Mouse (Mus musculus) lung, adult 2 months (tissue): ENCODE results near the gene Stt3b. TPM values are rescaled to one million over a fixed set of nuclear protein-coding genes. Genes with fewer than 3 reads are reported as not detected.
A peak's percentile ranks its signal among the peaks of the same experiment; 100 is the strongest.

ENCODE experiments used
- DNase-seq: peaks from one replicate; pipeline ENCODE4 v3.0.0; 2022
- H3K4me1 ChIP-seq: fragments of 200-500 bp; 2 replicates; pipeline ENCODE4 v1.6.1; 2011; ENCODE audit warnings: low read length; ENCODE audit not compliant: control insufficient read depth, insufficient read depth
- H3K4me3 ChIP-seq: fragments of 200-500 bp; replicated peaks from 2 replicates; pipeline ENCODE3; 2011; ENCODE audit warnings: low read depth, mild to moderate bottlenecking, control low read depth, low read length; ENCODE audit errors: extremely low read depth
- CTCF ChIP-seq: fragments of 200-500 bp; IDR thresholded peaks from 2 replicates; pipeline ENCODE4 v1.5.1; 2011; ENCODE audit warnings: mild to moderate bottlenecking, low read length, control low read depth; ENCODE audit not compliant: insufficient read depth
- POLR2A ChIP-seq: fragments of 200-500 bp; IDR thresholded peaks from 2 replicates; pipeline ENCODE4 v1.6.1; 2011; ENCODE audit warnings: low read depth, mild to moderate bottlenecking, control low read depth, low read length, borderline replicate concordance; ENCODE audit errors: extremely low read depth
- WGBS: fragments of 180-500 bp; shearing (Covaris S2); methylation state at CpG from one replicate; pipeline ENCODE4 v1.1.7; 2018; 5-methylcytosine and 5-hydroxymethylcytosine counted together
- polyA plus RNA-seq: library from polyadenylated mRNA; depleted of rRNA; stranded (reverse); fragments of >200 nt; gene quantifications from 2 replicates; pipeline ENCODE4 v1.2.3, GENCODE M21; 2012

Gene Stt3b
- polyA plus RNA-seq, 1 experiment, result 50.4 TPM

DNA sequence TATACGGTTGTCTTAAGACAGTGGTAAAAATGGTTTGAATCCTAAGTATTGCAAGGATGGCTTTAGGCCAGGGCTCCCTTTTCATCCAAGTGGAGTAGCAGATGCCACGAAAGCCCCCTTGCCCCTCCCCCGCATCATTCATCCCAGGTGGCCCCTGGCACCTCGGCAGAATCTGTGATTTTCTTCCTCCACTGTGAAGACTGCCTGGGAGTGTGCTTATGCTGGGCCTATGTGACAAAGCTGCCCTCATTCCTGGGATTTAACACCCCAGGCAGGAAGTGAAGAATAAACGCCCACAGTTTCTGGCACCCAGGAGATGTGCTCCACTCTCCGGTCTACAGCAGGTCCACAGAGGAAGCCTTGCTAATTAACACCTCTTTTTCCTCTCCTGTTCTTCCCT is 28.6 kb upstream of the Stt3b start:
- DNase-seq, result no peak
- H3K4me1 ChIP-seq, result no peaks in the 10 kb centered on the region; the same call in 1 of the 2 replicates
- 48% methylated on average over 6 of the region's 6 CpGs for WGBS
- TF ChIP-seq POLR2A (no peak), CTCF (no peak)
- H3K4me3 ChIP-seq, result no peak overlapping the region

DNA sequence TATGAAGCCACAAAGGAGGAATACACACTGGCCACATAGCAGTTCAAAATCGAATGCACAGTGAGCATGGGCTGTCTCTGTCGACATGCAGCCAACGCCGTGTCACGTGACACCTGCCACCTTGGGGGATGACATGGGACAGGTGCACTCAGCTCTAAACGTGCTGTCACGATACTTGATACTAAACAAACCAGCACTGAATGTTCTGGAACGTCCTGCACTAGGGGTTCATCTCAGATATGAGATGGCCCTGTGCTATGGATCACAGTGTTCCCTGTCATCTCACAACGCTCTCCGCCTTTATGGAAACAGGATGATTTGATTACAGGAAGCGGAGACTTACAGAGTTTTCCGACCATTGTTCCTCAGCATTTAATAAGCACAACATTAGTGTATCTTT is 22.8 kb upstream of the Stt3b start:
- no peak for DNase-seq
- 44% methylated on average over 12 of the region's 12 CpGs for WGBS
- TF ChIP-seq POLR2A, result peak; percentile 25; the same call in 1 of the 2 replicates
- no peak for TF ChIP-seq CTCF
- Histone ChIP-seq H3K4me1 (peaks cover 4% of the 10 kb centered on the region), H3K4me3 (no peak overlapping the region)

DNA sequence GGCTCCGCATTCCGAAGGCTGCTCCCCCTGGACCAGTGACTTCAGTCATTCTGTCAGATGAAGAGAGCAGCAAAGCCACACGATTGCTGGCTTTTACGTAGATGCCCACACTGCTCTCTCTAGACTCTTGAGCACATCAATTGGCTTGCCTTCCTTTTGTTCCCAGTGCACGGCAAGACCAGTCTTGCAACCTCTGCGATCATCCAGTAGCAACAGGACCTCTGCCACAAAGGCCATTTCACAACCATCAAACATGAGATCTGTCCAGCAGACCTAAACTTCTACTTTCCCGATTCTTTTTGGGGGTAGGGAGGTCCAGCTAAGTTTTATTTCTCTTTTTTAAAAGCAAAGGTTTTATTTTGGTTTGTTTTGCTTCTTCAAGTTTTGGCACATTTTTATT is 22.1 kb upstream of the Stt3b start:
- no peak for DNase-seq
- peaks cover 4% of the 10 kb centered on the region for H3K4me1 ChIP-seq
- no peak overlapping the region for H3K4me3 ChIP-seq
- TF ChIP-seq CTCF (no peak), POLR2A (no peak)
- 76% methylated on average over 7 of the region's 7 CpGs for WGBS

DNA sequence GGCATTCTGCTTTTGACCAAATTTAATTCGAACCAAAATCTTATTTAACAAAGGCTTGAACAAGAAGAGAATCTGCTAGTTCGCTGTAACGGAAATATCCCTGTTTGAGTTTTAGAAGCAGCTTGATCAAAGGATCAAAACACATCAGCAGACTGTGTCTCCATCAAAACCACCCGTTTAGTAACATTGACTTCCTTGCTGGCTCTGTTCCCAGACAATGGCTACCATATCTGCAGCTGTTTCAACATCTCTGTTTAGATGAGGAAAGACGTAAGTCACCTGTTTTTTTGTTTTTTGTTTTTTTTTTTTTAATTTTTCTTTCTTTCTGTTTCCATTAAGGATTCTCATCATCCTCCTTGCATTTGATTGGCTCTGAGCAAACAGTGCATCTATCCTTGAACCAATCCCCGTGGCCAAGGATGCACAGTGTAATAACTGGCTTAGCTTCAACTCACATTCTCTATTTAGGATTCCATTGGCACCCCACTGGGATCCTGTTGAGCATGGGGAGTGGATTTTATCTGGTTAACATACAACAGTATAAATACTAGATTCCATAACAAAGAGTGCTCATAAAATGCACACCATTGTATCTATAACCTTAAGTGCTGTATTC is 20.7 kb upstream of the Stt3b start:
- WGBS, result 21% methylated on average over 6 of the region's 6 CpGs
- peaks cover 4% of the 10 kb centered on the region for H3K4me1 ChIP-seq
- DNase-seq, result no peak
- H3K4me3 ChIP-seq, result no peak overlapping the region
- TF ChIP-seq CTCF (no peak), POLR2A (no peak)

DNA sequence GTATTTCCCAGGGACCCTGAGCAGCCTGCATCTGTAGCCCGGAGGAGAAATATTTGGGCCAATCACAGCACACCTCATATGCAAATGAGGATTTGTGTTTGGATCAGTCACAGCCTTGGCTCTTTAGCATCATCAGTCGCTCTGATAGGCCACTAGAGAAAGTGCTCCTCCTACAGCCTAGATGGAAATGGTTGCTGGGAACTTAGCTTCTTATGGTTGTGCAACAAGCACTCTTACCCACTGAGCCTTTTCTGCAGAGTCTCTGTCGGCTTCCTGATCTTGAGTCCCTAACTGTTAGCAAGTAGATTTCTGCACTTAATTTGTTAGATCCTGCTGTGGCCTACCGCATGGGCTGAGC is 16.3 kb upstream of the Stt3b start:
- no peak overlapping the region for H3K4me3 ChIP-seq
- 70% methylated on average over 4 of the region's 4 CpGs for WGBS

DNA sequence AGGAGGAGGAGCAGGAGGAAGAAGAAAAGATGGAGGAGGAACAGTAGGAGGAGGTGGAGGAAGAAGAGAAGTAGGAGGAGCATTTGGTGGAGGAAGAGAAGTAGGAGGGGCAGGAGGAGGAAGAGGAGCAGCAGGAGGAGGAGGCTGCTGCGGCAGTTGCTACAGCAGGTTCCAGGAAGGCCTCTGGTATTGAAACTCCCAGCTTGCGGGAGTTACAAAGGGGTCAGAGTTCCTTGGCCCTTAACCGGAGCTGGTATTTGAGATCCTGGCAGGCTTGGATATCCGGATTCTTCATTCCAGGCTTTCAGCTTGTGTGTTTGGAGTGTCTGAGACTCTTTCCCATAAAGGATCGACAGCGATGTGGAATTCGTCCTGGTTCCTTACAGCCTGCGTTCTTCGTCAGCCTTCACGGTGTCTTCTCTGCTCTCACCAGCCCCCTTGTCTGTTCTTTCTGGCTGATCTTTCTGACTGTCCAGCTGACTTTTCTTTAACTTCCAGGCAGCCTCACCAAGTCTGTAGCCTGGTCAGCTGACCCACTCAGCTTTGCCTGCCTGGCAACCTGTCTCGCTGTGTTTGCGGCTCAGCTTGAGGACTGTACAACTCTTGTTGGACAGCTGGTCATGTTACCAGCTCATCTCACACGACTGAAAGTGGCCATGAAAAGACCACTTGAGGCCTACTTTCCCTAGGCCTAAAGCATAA is 15.8 kb upstream of the Stt3b start:
- no peaks in the 10 kb centered on the region; the same call in 1 of the 2 replicates for H3K4me1 ChIP-seq
- no peak overlapping the region for H3K4me3 ChIP-seq
- peak; percentile 38 for DNase-seq
- peak; percentile 31; the same call in 1 of the 2 replicates for TF ChIP-seq POLR2A
- TF ChIP-seq CTCF, result no peak
- WGBS, result 52% methylated on average over 13 of the region's 13 CpGs

More for the DNA sequence above, 16.3 kb upstream of the Stt3b start:
- no peak for TF ChIP-seq CTCF
- TF ChIP-seq POLR2A, result no peak
- H3K4me1 ChIP-seq, result no peaks in the 10 kb centered on the region; the same call in 1 of the 2 replicates
- no peak for DNase-seq

DNA sequence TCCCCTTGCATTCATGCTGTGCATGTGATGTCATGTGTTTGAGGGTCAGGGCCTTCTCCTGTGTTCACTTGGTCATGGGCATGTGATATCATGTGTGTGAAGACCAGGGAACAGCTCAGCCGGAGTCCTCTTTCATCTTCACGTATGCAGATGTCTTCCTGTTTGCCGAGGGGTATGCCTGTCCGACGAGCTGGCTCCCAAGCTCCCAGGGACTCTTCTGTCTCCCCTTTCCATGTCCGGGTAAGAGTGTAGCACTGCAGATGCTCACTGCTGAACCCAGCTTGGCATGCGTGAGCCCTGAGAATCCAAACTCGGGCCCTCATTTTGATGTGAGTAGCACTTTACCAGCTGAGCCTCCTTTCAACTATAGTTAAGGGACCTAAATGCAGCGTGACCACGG is 13.4 kb upstream of the Stt3b start:
- DNase-seq, result no peak
- 64% methylated on average over 10 of the region's 10 CpGs for WGBS
- Histone ChIP-seq H3K4me1 (no peaks in the 10 kb centered on the region; the same call in 1 of the 2 replicates), H3K4me3 (no peak overlapping the region)
- TF ChIP-seq CTCF, result no peak
- no peak for TF ChIP-seq POLR2A

DNA sequence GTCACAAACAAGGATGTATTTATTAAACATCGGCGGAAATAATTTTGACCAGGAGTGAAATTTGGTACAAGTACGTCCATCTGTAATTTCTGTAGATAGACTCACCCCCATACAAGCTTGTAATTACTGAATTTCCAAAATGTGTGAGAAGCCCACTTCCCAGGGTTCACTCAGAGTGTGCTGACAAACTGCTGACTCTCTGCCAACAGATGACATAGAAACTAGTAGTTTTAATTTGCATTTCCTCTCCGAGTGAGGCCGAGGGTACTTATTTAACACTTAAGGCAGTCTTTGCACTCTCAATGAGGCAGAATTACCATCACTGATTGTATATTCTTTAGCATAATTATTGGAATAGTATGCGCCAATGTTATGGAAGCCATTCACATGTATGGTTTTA is 12.2 kb upstream of the Stt3b start:
- no peak overlapping the region for H3K4me3 ChIP-seq
- H3K4me1 ChIP-seq, result no peaks in the 10 kb centered on the region; the same call in 1 of the 2 replicates
- no peak for DNase-seq
- 89% methylated on average over 6 of the region's 6 CpGs for WGBS
- TF ChIP-seq POLR2A (no peak), CTCF (no peak)

DNA sequence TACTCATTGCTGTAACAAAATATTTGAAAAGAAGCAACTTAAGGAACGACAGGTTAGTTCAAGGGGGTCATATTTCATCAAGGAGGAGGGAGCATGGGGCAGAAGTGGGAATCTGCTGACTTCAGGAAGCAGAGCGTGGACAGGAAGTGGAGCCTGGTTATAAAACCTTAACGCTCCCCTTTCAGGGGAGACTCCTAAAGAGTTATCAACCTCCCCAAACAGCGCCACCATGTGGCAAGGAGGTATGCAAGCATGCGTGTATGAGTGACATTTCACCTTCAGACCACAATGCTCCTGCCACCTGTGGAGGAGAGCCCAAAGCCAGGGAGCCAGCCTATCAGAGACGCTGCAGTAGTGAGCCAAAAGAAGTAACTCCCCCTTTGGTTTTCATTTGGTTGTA is 10.8 kb upstream of the Stt3b start:
- TF ChIP-seq CTCF (no peak), POLR2A (no peak)
- no peak for DNase-seq
- no peaks in the 10 kb centered on the region; the same call in 1 of the 2 replicates for H3K4me1 ChIP-seq
- no peak overlapping the region for H3K4me3 ChIP-seq
- 80% methylated on average over 6 of the region's 6 CpGs for WGBS

DNA sequence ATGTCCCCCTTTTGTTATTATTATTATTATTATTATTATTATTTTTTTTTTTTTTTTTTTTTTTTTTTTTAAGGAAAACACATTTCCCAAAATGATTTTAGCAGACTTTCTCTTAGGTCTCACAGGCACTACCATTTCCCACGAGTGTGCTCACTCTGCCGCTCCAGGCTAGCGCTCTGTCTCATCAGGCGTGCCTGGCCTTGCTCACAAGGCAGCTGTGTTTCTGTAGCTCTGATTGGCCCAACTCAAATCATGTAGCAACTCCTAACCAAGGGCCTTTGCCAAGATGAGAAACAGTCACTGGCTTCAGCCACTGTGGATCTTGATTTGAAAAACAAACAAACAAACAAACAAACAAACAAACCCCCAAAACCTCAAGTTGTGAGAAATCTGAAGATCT is 9.9 kb upstream of the Stt3b start:
- no peaks in the 10 kb centered on the region; the same call in 1 of the 2 replicates for H3K4me1 ChIP-seq
- DNase-seq, result no peak
- 74% methylated on average over 4 of the region's 4 CpGs for whole genome bisulfite sequencing
- no peak for TF ChIP-seq CTCF
- TF ChIP-seq POLR2A, result no peak
- no peak overlapping the region for H3K4me3 ChIP-seq
